Mouse (Mus musculus): Measurements from ENCODE around the gene Gm13288.
"Not testable (repeated sequence)": the region's sequence is repeated elsewhere in the genome, so short reads cannot be mapped to it uniquely, and the experiment has no call there.

The Gm13288 gene

GRCm38 (mm10) chr4:88799365-88799764 is 6.0 kb upstream of the Gm13288 start, which contains the start of gene Gm13285:
Gene Gm13285 (plus strand): TSS chr4:88799665.
- DNase-seq (ENCODE audit: low read depth) = not testable (repeated sequence)

GRCm38 (mm10) chr4:88802954-88803353 is 2.4 kb upstream of the Gm13288 start, which contains the start of gene Gm13287:
Gene Gm13287 (plus strand): TSS chr4:88803254.
- DNase-seq (ENCODE audit: low read depth) = not testable (repeated sequence)

GRCm38 (mm10) chr4:88805761-88806160 is 430 bp downstream of the Gm13288 start:
- not testable (repeated sequence) for DNase-seq (ENCODE audit: low read depth)

GRCm38 (mm10) chr4:88815928-88816327 is 10.6 kb downstream of the Gm13288 start, which contains the start of gene Ifna7:
Gene Ifna7 (plus strand): TSS chr4:88816228.
- DNase-seq (ENCODE audit: low read depth) = no peak

- no peak for DNase-seq (ENCODE audit: low read depth)
Observed at GRCm38 (mm10) chr4:88819659-88820058, 14.3 kb downstream of the Gm13288 start, which contains the start of gene Ifna11. Gene Ifna11 (plus strand): TSS chr4:88819959.

- DNase-seq (ENCODE audit: low read depth) = no peak
Observed at GRCm38 (mm10) chr4:88822995-88823394, 17.7 kb downstream of the Gm13288 start.

- DNase-seq (ENCODE audit: low read depth) = not testable (repeated sequence)
Observed at GRCm38 (mm10) chr4:88827116-88827515, 21.8 kb downstream of the Gm13288 start, which contains the start of gene Ifna6. Gene Ifna6 (plus strand): TSS chr4:88827416.

- DNase-seq (ENCODE audit: low read depth) = no peak
Observed at GRCm38 (mm10) chr4:88830523-88830922, 25.2 kb downstream of the Gm13288 start.

GRCm38 (mm10) chr4:88835225-88835624 is 29.9 kb downstream of the Gm13288 start, which contains the start of gene Ifna5:
Gene Ifna5 (plus strand): TSS chr4:88835525.
- DNase-seq (ENCODE audit: low read depth) = not testable (repeated sequence)

GRCm38 (mm10) chr4:88838828-88839227 is 33.5 kb downstream of the Gm13288 start:
- DNase-seq (ENCODE audit: low read depth) = no peak

GRCm38 (mm10) chr4:88840058-88840457 is 34.7 kb downstream of the Gm13288 start:
- no peak for DNase-seq (ENCODE audit: low read depth)

GRCm38 (mm10) chr4:88841438-88841911 is 36.1 kb downstream of the Gm13288 start, which contains the start of gene Ifna4:
Gene Ifna4 (plus strand): TSS chr4:88841861.
- no peak for DNase-seq (ENCODE audit: low read depth)

- no peak for DNase-seq (ENCODE audit: low read depth)
Observed at GRCm38 (mm10) chr4:88845334-88845733, 40.0 kb downstream of the Gm13288 start.

- DNase-seq (ENCODE audit: low read depth) = no peak
Observed at GRCm38 (mm10) chr4:88849698-88850097, 44.4 kb downstream of the Gm13288 start, which contains the start of gene Ifna1. Gene Ifna1 (plus strand): TSS chr4:88850087.

- DNase-seq (ENCODE audit: low read depth) = no peak
Observed at GRCm38 (mm10) chr4:88851026-88851763, 45.9 kb downstream of the Gm13288 start.

All from c-Kit-positive CD71-negative TER-119-negative erythroid progenitor cells, embryonic 14.5 days (primary cell).